Mouse (Mus musculus) retina, adult 2 months (tissue): Measurements from ENCODE around the gene Sfrp4.
"Not testable (repeated sequence)": the region's sequence is repeated elsewhere in the genome, so short reads cannot be mapped to it uniquely, and the experiment has no call there.

ENCODE experiments used
- DNase-seq: peaks from one replicate; pipeline ENCODE4 v3.0.0-alpha.2; 2012; ENCODE audit warnings: low read depth, low spot score

The Sfrp4 gene

GRCm38 (mm10) chr13:19622573-19623227 is at the start of gene Sfrp4:
Gene Sfrp4, plus strand, starts transcription at chr13:19623104.
- DNase-seq = no peak

DNA sequence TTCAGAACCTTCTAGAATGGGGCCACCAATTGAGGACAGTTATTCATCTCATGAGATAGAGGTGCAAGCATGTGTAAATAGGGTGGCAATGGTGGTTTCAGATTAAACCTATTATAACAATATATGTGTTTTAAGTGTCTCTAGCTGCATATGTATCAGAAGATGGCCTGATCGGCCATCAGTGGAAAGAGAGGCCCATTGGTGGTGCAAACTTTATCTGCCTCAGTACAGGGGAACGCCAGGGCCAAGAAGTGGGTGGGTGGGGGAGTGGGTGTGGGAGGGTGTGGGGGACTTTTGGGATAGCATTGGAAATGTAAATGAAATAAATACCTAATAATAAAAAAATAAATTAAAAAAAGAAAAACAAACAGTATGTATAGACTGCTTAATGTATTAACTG is 48.2 kb upstream of the Sfrp4 start:
- DNase-seq = not testable (repeated sequence)

DNA sequence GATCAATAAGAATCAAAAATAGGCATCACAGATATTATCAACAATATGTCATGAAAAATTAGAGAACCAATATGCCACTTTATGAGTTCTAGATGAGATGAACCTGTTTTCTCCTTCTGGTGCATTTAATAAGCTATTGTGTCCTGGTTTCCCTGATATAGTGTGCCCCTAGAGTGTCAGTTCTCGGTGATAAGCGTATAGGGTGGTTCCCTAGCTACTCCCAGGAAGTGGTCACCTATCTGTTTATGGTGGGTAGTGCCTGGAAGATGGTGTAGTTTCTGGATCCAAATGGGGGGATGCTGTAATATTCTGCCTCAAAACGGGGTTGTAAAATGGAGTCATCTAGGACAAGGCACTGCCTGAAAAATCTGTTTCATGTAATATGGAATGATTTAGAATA is 47.0 kb upstream of the Sfrp4 start:
- no peak for DNase-seq

GRCm38 (mm10) chr13:19590996-19591759 is 31.7 kb upstream of the Sfrp4 start:
- no peak for DNase-seq

DNA sequence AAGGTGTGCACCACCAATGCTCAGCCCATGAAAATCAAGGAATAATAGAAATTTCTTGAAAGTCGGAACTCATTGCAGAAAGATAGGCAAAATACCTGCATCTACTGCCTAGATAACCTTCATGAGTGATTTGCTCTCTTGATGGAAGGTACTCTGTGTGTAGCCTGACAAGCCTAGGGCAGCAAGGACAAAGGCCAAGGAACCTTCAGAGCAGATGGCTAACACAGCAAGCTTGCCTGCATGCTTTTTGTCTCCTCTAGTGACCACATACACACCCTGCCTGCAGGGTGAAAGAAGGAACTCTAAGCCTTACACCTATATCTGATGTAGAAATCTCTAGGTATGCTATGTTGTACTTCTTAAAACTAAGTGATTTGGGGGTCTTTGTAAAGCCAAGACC is 27.8 kb upstream of the Sfrp4 start:
- no peak for DNase-seq

- no peak for DNase-seq
These were observed 23.7 kb upstream of the Sfrp4 start for GRCm38 (mm10) chr13:19599242-19599641.

GRCm38 (mm10) chr13:19602531-19602930 is 20.4 kb upstream of the Sfrp4 start:
- DNase-seq = no peak

DNA sequence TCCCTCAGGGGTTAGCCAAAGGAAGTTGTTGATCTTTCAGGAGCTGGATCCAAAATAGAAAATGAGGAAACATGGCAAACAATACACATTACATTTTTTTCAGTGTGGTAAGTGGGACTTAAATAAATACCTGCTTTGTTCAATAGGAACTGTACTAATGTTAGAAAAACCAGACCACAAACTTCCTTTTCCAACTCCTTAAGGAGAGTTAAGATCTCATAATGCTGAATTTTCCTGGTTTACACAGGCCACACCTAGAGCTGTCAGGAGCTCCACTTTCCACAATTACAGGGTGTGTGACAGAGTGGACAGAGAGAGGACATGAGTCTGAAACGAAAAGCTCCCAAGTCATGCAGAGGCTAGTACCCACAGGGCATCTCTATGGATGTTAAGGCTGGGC is 19.2 kb upstream of the Sfrp4 start:
- no peak for DNase-seq

- no peak for DNase-seq
These were observed 18.0 kb upstream of the Sfrp4 start for GRCm38 (mm10) chr13:19604916-19605315.

- DNase-seq = no peak
These were observed 14.8 kb upstream of the Sfrp4 start for GRCm38 (mm10) chr13:19608120-19608519.

DNA sequence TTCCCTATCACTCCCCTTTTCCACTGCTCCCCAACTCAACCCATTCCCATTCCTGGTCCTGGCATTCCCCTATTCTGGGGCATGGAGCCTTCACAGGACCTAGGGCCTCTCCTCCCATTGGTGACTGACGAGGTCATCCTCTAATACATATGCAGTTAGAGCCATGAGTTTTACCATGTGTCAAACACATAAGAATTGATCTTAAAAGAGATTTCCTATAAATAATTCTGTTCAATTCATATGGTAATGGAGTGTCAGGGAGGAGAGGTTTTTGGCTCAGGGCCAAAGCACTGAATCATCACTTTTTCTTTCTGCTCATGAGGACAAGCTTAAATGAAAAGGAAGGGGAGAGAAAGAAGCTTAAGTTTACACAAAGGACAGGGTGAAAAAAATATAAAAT is 10.6 kb upstream of the Sfrp4 start:
- no peak for DNase-seq

- no peak for DNase-seq
These were observed 9.9 kb upstream of the Sfrp4 start for GRCm38 (mm10) chr13:19612963-19613362.

DNA sequence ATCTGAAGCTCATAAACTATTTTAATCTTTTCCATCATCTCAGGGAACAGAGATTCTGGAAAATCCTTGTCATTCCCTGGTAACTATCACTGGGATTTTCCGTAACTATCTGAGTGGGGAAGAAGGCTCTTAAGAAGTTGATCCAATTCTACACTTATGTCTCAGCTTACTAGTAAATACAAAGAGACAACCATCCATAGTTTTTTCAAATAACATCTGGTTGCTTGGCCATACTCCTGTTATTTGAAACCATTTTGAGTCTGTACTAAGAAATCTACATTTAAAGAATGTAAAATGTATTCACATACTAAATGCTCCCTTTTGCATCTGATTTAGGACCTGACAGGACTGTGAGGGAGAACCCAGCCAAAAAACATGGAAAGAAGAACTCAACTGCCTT is 9.5 kb upstream of the Sfrp4 start:
- DNase-seq = no peak

DNA sequence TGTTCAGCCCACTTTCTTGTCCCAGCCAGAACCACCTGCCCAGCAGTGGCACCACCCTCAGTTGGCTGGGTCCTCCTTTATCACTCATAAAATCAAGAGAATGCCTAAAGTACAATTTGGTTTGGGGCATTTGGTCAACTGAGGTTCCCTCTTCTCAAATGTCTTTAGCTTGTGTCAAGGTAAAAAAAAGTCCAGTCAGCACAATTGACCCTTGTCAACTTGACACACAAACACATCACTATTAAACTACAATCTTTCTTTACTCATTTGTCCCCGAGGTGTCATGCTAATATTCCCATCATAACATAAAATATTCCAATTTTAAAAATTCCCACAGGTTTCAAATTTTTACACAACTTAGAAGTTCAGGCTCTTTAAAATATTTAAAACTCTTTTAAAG is 8.6 kb upstream of the Sfrp4 start:
- DNase-seq = no peak

DNA sequence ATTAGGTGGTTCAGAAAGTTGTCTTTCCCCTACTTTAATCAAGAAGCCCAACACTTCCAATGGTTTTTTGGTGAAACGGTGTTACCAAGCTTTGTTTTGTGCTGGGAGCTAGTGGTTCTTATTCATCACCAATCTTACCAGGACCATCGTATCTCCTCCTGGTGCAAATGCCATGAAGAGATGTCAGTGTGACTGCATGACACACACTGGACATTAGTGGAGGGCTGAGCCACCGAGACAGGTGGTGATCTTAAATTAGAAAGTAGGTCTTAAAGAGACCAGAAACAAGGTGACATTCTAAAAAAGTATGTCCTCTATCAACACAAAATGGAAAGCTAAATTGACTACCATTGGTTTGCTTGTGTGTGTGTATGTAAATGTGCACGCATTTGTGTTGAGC is 4.8 kb upstream of the Sfrp4 start:
- DNase-seq = no peak

DNA sequence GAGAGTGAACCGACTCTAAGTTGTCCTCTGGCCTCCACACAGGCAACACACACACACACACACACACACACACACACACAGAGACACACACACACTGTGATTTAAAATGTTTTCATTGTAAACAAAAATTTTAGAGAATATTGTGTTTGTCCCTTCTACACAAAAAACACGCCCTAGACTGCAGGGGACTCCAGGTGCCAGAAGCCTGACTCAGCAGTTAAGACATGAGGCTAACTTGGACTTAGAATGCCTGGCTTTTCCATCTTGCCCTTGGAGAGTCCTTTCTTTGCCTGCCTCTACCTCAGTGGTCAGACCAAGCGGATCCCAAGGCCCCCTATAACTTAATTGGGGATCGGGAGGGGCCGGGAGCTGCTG is 4.1 kb upstream of the Sfrp4 start:
- DNase-seq = no peak

- DNase-seq = peak; percentile 32
These were observed 3.5 kb upstream of the Sfrp4 start, which contains the start of gene Epdr1 for GRCm38 (mm10) chr13:19619216-19619927. Gene Epdr1, minus strand, starts transcription at chr13:19619927.

GRCm38 (mm10) chr13:19623228-19623905 is 463 bp downstream of the Sfrp4 start:
- DNase-seq = no peak

GRCm38 (mm10) chr13:19624632-19625320 is 1.9 kb downstream of the Sfrp4 start:
- DNase-seq = no peak

DNA sequence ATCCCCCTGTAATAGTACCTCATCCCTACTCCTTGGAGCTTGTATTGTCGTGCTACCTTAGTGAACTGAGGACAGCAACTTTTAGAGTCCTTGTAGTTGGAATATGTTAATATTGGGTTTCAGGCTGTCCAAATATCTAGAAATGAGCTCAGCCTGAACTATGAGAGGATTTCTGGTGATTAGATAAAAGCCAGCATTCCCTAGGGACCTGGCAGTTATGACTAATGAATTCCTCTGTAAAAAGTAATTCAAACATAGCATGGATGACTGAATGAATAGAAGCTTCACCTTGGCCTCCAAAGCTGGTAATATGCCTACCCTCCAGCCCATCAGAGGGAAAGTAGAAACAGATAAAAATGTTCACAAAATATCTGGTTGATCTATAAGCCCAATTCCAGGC is 3.6 kb downstream of the Sfrp4 start:
- DNase-seq = no peak
